Mouse (Mus musculus) c-Kit-positive CD71-positive TER-119-negative erythroid progenitor cells, embryonic 14.5 days (primary cell): Measurements from ENCODE around the gene Wnt10b.
A peak's percentile ranks its signal among the peaks of the same experiment; 100 is the strongest.

ENCODE experiments used
- DNase-seq: peaks from one replicate; pipeline ENCODE4 v3.0.0-alpha.2; 2013; ENCODE audit warnings: low read depth

Gene Wnt10b

DNA sequence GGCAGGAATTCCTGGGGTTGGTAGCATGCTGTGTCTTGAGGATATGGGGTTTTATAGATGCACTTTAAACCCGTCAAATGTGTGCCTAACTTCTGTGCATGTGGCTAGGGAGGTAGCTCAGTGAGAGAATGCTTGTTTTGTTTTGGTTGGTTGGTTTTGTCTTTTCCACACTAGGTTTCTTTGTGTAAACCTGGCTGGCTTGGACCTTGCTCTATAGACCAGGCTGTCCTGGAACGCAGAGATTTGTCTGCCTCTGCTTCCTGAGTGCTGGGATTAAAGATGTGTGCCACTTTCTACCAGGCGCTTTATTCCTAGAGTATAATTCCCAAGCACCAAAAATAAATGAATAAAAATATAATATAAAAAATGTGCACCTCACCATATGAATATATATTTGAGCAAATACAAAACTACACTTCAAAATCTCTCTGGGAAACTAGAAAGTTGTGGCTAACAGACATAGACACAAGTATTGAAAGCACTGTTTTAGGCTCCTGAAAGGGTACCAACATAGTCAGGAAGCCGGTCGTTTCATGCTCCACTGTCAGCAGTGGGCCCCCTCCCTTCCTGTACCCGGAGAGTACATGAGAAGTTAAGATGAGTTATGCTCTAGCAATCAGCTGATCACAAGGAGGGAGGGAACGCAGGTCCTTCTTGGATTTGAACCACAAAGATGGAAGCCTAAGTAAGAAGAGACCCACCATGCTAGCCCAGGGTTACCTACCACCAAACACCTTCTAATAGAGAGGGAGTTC lies 48.0 kb downstream of the Wnt10b start:
- DNase-seq: no peak

DNA sequence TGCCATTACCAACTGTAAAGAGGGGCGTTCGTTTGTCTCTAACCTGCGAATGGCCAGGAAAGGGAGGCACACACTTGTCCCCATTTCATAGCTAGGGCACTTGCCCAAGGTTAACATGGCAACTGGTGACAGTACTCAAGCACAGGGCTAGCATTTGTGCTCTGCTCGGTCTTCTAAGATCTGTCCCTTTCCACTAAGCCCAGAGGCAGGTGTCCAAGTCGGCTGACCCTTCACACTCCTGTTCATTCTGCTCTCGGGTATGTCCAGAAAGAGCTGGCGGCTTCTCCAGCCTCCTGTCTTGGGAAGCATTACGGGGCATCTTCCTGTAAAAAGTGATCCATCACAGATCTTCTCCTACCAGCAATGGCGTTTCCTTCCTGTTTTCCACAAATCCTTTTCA lies 49.6 kb downstream of the Wnt10b start:
- no peak for DNase-seq

DNA sequence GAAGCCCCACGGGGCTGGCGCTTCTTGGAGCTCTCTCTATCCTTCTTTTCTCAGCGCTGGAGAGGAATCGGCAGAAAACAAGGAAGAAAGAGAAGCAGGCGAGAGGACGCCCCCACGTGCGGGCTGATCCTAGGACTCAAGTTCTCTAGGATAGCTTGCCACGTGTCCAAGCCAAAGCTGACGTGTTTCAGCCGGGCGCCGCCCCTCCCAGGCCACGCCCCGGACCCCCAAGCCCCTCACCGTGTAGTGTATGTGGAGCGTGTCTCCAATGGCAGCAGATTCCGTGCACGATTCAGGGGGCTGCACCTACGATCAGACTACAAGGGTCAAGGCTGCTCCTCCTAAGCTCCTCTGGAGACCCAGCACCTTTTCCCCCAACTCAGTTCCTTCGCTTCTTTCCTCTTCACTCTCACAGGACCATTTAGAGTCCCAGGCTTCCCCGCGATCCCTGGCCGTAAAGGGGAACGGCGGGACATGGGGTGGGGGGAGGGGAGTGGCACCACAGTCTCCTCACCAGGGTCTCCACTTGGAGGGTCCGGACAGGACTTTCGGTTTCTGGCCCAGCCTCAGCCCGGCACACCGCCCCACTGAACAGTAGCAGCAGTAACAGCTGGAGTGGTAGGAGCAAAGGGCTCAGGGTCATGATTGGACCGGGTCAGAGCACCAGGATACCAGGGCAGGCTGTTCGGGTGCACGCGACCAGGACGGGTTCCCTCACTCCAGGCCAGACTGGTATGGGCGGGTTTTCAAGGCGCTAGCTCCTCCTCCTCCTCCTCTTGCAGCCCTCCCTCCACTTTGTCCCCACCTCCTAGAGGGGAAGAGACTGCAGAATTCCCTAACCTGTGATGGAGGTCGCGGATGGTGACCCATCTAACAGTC lies 50.3 kb downstream of the Wnt10b start, which contains the start of gene Fkbp11:
Gene Fkbp11 (minus strand): TSS at position 756 of the 879 bp plus-strand sequence.
- DNase-seq: peak; percentile 43

DNA sequence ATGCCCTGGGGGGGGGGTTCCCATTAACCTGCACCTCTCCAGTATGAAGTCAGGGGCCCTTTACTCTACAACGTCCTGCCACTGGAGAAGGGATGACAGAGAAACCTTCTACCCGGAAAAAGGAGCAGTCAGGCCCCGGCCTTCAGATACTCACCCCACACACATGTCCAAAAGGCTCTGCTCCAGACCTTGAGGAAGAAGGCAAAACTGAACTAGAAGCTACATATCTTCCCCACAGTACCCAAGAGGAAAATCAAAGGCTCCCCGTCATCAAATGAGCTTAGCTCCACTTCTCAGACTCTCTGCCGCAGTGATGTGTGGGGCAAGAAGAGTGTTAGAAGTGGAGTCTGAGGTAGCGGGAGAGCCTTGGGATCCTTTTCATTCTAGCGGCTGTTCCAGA lies 51.2 kb downstream of the Wnt10b start:
- DNase-seq: no peak

DNA sequence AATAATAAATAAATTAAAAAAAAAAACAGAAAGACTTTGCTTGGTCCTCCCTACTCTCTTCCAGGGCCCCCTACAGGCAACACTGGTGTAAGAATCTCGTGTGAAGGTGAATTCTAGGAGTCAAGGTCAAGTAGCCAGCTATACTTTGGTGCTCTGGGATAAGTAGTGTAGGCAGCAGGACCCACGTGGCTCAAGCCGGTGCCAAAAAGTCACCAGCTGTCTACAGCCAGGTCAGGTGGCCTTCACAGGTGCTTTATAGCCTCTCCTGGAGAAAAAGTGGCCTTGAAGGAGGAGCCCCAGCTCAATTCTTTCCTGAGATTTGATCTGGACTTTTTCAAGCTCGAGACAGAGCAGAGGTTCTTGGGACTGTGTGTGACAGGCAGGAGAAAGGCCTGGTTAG lies 51.9 kb downstream of the Wnt10b start:
- DNase-seq: no peak

DNA sequence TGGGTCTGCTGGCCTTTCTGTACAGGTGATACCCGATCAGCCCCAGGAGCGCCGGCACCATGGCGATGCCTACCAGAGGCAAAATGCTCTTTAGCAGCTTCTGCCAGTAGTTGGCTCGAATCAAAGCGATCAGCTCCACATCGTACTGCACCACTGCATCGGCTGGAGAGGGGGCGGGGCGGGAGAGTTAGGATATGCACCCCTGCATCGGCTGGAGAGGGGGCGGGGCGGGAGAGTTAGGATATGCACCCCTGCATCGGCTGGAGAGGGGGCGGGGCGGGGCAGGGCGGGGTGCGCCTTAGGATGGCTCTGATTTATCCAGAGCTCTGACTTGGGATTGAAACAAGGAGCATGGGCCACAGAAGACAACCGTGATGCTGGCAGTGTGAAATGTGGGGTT lies 53.5 kb downstream of the Wnt10b start:
- no peak for DNase-seq

DNA sequence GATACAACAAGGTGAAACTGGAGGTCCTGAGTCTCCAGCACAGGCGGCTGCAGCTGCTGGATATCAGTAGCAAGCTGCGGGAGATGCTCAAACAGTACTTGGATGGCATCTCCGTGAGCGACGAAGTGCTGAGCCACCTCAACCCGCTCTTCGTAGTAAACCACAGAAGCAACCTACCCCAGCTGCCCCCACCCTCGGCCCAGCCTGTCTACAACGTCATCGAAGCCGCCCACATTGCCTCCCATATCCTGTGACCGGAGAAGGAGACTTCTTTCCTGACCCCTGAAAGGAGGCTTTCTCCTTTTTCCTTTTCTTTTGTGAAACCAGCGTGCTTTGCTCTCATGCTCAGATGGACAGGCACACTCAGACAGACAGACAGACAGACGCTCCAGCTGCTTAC lies 55.1 kb downstream of the Wnt10b start:
- no peak for DNase-seq

DNA sequence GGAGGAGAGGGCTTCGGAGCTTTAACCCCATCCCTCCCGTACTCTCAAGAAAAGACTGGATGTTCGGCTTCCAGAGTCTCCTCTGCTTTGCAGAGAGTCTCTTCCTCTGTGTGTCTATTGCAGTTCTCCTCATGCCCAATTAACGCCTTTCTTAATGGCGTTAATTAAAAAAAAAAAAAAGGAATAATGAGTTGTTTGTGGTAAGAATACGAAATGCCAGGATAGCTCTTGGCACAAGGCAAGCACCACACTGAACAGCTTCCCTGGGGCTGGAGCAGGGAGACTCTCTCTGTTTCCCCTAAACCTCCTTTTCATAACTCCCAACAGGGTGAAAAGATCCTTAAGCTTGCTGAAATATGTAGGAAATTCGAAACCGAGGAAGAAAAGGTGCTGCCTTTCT lies 55.8 kb downstream of the Wnt10b start:
- no peak for DNase-seq
